Mouse (Mus musculus) embryonic facial prominence, embryonic 12.5 days (tissue): ENCODE measurements around the gene Unc5b. TPM values are rescaled to one million over a fixed set of nuclear protein-coding genes. Genes with fewer than 3 reads are reported as not detected.

ENCODE experiments used
- ATAC-seq: fragments of 200-750 bp; cut with Nextera tagmentation; 2 replicates; pipeline ENCODE4 v1.8.0; 2017; ENCODE audit not compliant: insufficient number of reproducible peaks, insufficient read depth, low FRiP score, low TSS enrichment
- H3K27ac ChIP-seq: fragments of 300-500 bp; sonication (generic); 2 replicates; pipeline ENCODE4 v1.5.1; 2016; ENCODE audit warnings: mild to moderate bottlenecking
- H3K27me3 ChIP-seq: fragments of 300-500 bp; sonication (generic); 2 replicates; pipeline ENCODE4 v1.6.1; 2016; ENCODE audit warnings: mild to moderate bottlenecking, moderate library complexity
- H3K36me3 ChIP-seq: fragments of 300-500 bp; sonication (generic); 2 replicates; pipeline ENCODE4 v1.6.1; 2016; ENCODE audit warnings: mild to moderate bottlenecking
- H3K4me1 ChIP-seq: fragments of 300-500 bp; sonication (generic); 2 replicates; pipeline ENCODE4 v1.6.1; 2016
- H3K4me2 ChIP-seq: fragments of 300-500 bp; sonication (generic); replicated peaks from 2 replicates; pipeline ENCODE4 v1.6.1; 2016; ENCODE audit warnings: mild to moderate bottlenecking, moderate library complexity
- H3K4me3 ChIP-seq: fragments of 300-500 bp; sonication (generic); 2 replicates; pipeline ENCODE4 v1.5.1; 2016; ENCODE audit warnings: mild to moderate bottlenecking
- H3K9ac ChIP-seq: fragments of 300-500 bp; sonication (generic); 2 replicates; pipeline ENCODE4 v1.6.1; 2016; ENCODE audit warnings: mild to moderate bottlenecking, moderate library complexity
- H3K9me3 ChIP-seq: fragments of 300-500 bp; sonication (generic); 2 replicates; pipeline ENCODE4 v1.6.1; 2016; ENCODE audit warnings: mild to moderate bottlenecking, moderate library complexity
- WGBS: fragments of 180-500 bp; shearing (Covaris S2); methylation state at CpG from one replicate; pipeline ENCODE4 v1.1.7; 2016; 5-methylcytosine and 5-hydroxymethylcytosine counted together
- polyA plus RNA-seq: library from polyadenylated mRNA; unstranded; fragments of >200 nt; fragmentation: Nextera tagmentation; extraction: Ambion mirVana; gene quantifications from 2 replicates; pipeline ENCODE4 v1.2.1, GENCODE M21; 2016

Unc5b gene
- polyA plus RNA-seq, 1 experiment from 2014 or later = 6.3 TPM

GRCm38 (mm10) chr10:60819654-60820192, 11.7 kb downstream of the Unc5b start:
- no peak overlapping the region for H3K27ac ChIP-seq
- no peaks in the 10 kb centered on the region for H3K36me3 ChIP-seq
- H3K4me3 ChIP-seq = no peak overlapping the region
- peaks cover 58% of the 10 kb centered on the region for H3K4me1 ChIP-seq
- H3K9ac ChIP-seq = no peak overlapping the region
- H3K4me2 ChIP-seq = no peak overlapping the region
- 0 out of 2 replicates have a peak, but pooled peaks cover 3% of the 10 kb centered on the region for H3K27me3 ChIP-seq
- no peaks in the 10 kb centered on the region for H3K9me3 ChIP-seq
- 91% methylated on average over 12 of the region's 12 CpGs for WGBS
- no peak for ATAC-seq

DNA sequence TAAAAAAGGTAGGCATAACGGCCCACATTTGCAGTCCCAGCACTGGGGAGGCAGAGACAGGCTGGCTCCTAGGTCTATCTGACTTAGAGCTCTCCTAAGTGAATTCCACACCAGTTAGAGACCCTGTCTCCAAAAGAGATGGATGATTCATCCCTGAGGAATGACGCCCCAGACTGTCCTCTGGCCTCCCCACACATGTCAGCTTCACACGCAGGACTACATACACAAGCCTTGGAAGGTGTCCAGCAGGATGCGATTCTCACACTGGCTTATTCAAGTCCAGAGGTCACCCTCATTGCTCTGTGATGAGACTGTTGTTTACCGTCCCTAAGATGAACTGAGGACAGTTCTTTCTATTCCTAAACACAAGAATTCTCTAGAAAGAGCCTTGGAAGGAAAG, 12.2 kb downstream of the Unc5b start:
- H3K27ac ChIP-seq = no peak overlapping the region
- no peak for ATAC-seq
- H3K9ac ChIP-seq = no peak overlapping the region
- no peaks in the 10 kb centered on the region for H3K36me3 ChIP-seq
- H3K4me1 ChIP-seq = peaks cover 62% of the 10 kb centered on the region
- H3K4me2 ChIP-seq = no peak overlapping the region
- no peak overlapping the region for H3K4me3 ChIP-seq
- 0 out of 2 replicates have a peak, but pooled peaks cover 3% of the 10 kb centered on the region for H3K27me3 ChIP-seq
- H3K9me3 ChIP-seq = no peaks in the 10 kb centered on the region
- WGBS = 77% methylated on average over 5 of the region's 5 CpGs

DNA sequence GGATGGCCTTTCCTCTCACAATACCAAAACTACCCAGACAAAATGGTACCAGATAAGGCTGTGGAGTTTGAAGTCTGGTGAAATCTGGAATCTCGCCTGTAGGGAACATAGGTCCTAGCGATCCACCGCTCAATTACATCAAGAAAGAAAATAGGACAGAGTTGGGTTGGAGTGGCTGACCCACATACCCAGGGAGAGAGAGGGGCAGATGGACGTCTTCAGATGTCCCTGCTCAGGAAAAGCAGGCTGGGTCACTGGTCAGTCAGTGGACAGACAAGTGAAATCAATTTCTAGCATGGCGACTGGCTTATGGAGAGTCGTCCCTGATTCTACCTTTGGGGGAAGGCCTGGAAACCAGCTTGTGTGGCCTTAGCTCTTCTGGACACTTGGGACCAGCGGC, 12.7 kb downstream of the Unc5b start:
- 91% methylated on average over 7 of the region's 7 CpGs for WGBS
- Histone ChIP-seq H3K4me1 (peaks cover 62% of the 10 kb centered on the region), H3K27me3 (0 out of 2 replicates have a peak, but pooled peaks cover 3% of the 10 kb centered on the region), H3K9me3 (no peaks in the 10 kb centered on the region), H3K36me3 (no peaks in the 10 kb centered on the region), H3K4me2 (no peak overlapping the region), H3K27ac (no peak overlapping the region), H3K9ac (no peak overlapping the region), H3K4me3 (no peak overlapping the region)
- ATAC-seq = no peak

- no peak for ATAC-seq
- Histone ChIP-seq H3K4me3 (no peak overlapping the region), H3K36me3 (no peaks in the 10 kb centered on the region), H3K9ac (no peak overlapping the region), H3K27me3 (0 out of 2 replicates have a peak, but pooled peaks cover 3% of the 10 kb centered on the region), H3K9me3 (no peaks in the 10 kb centered on the region), H3K27ac (0 out of 2 replicates have a peak overlapping the region, but pooled peaks have one; percentile 87), H3K4me2 (no peak overlapping the region), H3K4me1 (peaks cover 63% of the 10 kb centered on the region)
- WGBS = 90% methylated on average over 6 of the region's 6 CpGs
These were observed 13.5 kb downstream of the Unc5b start for GRCm38 (mm10) chr10:60817868-60818267.

DNA sequence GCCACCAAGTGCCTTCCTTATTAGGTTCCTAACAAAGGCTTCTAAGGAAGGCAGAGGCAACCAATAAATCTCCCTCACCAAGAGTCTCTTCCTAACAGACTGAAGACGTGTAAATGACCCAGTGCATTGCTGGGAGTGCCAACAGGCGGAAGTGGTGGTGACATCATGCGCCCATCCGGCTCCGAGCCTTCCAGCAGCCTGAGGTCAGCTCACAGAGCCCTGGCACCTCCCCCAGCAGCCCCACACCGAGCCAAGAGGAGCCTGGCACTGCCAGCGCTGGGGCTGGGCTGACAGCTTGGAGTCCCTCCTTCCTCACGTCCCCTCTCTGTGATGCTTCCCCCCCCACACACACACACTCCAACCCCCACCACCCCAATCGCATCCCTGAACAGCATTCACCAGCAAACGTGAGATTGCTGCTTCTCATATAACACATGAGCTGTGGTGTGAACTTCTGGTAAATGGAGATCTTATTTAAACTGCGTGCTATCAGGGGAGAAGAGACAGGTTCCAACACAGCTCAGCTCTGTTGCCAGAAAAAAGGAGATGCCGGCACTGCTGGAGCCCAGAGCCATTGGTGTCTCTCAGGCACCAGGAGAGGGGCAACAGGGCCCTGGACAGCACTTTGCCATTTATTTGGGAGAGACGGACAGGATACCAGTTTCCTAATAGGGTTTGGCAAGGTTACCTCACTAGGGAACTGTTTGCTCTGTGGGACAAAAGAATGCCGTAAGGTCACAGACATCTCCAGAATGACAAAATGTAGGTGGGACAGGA, 14.3 kb downstream of the Unc5b start:
- H3K27ac ChIP-seq = 0 out of 2 replicates have a peak overlapping the region, but pooled peaks have one; percentile 87
- H3K9me3 ChIP-seq = no peaks in the 10 kb centered on the region
- H3K27me3 ChIP-seq = no peaks in the 10 kb centered on the region
- no peaks in the 10 kb centered on the region for H3K36me3 ChIP-seq
- no peak for ATAC-seq
- no peak overlapping the region for H3K9ac ChIP-seq
- H3K4me1 ChIP-seq = peaks cover 63% of the 10 kb centered on the region
- H3K4me2 ChIP-seq = 0 out of 2 replicates have a peak overlapping the region, but pooled peaks have one; percentile 5
- WGBS = 31% methylated on average over 14 of the region's 14 CpGs
- no peak overlapping the region for H3K4me3 ChIP-seq

DNA sequence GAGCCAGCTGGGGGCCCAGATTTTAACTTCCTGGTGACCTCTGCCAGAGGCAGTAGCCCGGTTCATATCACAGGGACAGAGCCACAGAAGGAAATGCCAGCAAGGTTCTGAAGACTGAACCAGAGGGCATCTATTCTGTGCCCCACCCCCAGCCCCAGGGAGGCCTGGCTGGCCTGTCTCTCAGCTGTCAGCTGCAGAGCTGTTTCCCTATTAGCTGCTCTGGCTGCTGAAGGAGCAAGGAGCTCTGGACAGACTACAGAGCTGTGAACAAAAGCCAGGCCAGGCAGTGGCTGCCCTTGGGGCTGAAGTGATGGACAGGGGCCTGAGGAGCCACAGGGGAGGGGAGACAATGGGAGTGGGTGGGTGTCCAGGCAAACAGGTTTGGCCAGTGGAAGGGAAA, 15.5 kb downstream of the Unc5b start:
- no peak for ATAC-seq
- H3K27ac ChIP-seq = peak overlapping the region; percentile 87
- H3K9ac ChIP-seq = no peak overlapping the region
- no peak overlapping the region for H3K4me2 ChIP-seq
- no peaks in the 10 kb centered on the region for H3K9me3 ChIP-seq
- WGBS = 4% methylated on average over 1 of the region's 1 CpGs
- no peaks in the 10 kb centered on the region for H3K27me3 ChIP-seq
- peaks cover 67% of the 10 kb centered on the region for H3K4me1 ChIP-seq
- H3K36me3 ChIP-seq = no peaks in the 10 kb centered on the region
- no peak overlapping the region for H3K4me3 ChIP-seq

GRCm38 (mm10) chr10:60815059-60815458, 16.3 kb downstream of the Unc5b start:
- peak overlapping the region; percentile 87 for H3K27ac ChIP-seq
- 0 out of 2 replicates have a peak, but pooled peaks have one; percentile 2 for ATAC-seq

GRCm38 (mm10) chr10:60814444-60815057, 16.8 kb downstream of the Unc5b start:
- no peaks in the 10 kb centered on the region for H3K36me3 ChIP-seq
- H3K27ac ChIP-seq = peak overlapping the region; percentile 87
- no peaks in the 10 kb centered on the region for H3K9me3 ChIP-seq
- peaks cover 73% of the 10 kb centered on the region for H3K4me1 ChIP-seq
- H3K4me2 ChIP-seq = peak overlapping the region; percentile 16
- H3K4me3 ChIP-seq = no peak overlapping the region
- 5% methylated on average over 10 of the region's 10 CpGs for WGBS
- H3K9ac ChIP-seq = no peak overlapping the region; the same call in 1 of the 2 replicates
- 0 out of 2 replicates have a peak, but pooled peaks cover 3% of the 10 kb centered on the region for H3K27me3 ChIP-seq
- ATAC-seq = peak; percentile 31; the same call in 1 of the 2 replicates

More at GRCm38 (mm10) chr10:60815059-60815458, 16.3 kb downstream of the Unc5b start:
- Histone ChIP-seq H3K4me1 (peaks cover 70% of the 10 kb centered on the region), H3K4me3 (no peak overlapping the region), H3K36me3 (no peaks in the 10 kb centered on the region), H3K4me2 (peak overlapping the region; percentile 16), H3K9me3 (no peaks in the 10 kb centered on the region), H3K9ac (peak overlapping the region; percentile 24), H3K27me3 (no peaks in the 10 kb centered on the region)
- 8% methylated on average over 6 of the region's 6 CpGs for WGBS

DNA sequence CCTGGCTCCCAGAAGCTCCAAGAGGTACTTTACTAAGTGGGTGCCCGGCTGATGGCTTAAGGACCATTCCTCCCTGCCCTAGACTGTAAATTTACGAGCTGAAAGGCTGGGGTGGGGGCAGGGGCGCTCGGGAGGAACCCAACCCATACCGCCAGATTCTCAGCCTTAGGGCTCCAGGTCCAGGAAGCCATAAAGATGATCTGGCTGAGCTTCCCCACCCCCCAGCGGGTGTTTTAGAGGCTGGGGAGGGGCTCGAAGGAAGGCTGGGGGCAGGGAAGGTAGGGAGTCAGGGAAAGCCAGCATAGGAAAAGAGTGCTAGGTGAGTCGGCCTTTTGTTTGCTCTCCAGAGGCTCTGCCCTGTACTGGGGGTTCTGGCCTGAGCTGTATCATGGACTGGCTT, 17.8 kb downstream of the Unc5b start:
- 0 out of 2 replicates have a peak, but pooled peaks cover 6% of the 10 kb centered on the region for H3K27me3 ChIP-seq
- peak overlapping the region; percentile 87 for H3K27ac ChIP-seq
- no peaks in the 10 kb centered on the region for H3K9me3 ChIP-seq
- H3K9ac ChIP-seq = no peak overlapping the region
- 4% methylated on average over 8 of the region's 8 CpGs for WGBS
- ATAC-seq = no peak
- H3K4me2 ChIP-seq = no peak overlapping the region
- peaks cover 78% of the 10 kb centered on the region for H3K4me1 ChIP-seq
- H3K4me3 ChIP-seq = no peak overlapping the region
- no peaks in the 10 kb centered on the region for H3K36me3 ChIP-seq

DNA sequence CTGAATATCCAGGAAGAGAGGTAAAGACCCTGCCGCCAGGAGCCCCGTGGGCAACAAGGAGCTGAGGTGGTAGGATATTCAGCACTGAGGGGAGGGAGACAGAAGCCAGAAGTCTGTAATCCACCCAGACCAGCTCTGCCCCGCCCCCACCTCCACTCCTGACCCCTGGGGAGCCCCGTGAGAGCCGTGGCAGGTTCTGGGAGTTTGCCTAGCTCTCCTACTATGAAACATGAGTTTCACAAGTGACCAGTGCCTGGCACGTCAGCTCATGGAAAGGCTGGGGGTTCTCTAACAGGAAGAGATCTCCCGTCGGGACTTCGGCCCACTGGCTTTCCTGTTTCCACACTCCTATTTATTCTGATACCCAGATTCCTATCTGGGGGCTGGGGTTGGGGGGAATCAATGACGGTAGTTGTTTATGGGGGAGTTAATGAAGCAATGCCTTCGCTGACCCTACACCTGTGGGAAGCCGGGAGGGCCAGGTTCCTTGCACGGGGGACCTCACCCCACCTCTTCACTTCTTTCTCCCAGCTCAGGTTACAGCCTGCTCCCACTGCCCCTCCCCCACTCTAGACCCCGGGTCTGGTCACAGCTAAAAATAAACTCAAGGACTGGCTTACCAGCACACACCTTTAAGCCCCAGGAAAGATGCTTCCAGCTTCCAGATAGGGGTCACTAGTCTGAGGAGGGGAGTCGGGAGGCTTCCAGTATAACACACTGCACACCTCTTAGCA, 19.4 kb downstream of the Unc5b start:
- Histone ChIP-seq H3K36me3 (no peaks in the 10 kb centered on the region), H3K27me3 (0 out of 2 replicates have a peak, but pooled peaks cover 6% of the 10 kb centered on the region), H3K4me2 (peak overlapping the region; percentile 35), H3K4me3 (no peak overlapping the region), H3K9me3 (no peaks in the 10 kb centered on the region), H3K9ac (no peak overlapping the region), H3K27ac (peak overlapping the region; percentile 87; the same call in 1 of the 2 replicates), H3K4me1 (peaks cover 88% of the 10 kb centered on the region)
- ATAC-seq = no peak
- WGBS = 2% methylated on average over 15 of the region's 15 CpGs

- Histone ChIP-seq H3K36me3 (no peaks in the 10 kb centered on the region), H3K4me3 (no peak overlapping the region), H3K9ac (no peak overlapping the region), H3K4me1 (peaks cover 76% of the 10 kb centered on the region), H3K4me2 (no peak overlapping the region), H3K27ac (peak overlapping the region; percentile 66), H3K9me3 (no peaks in the 10 kb centered on the region), H3K27me3 (0 out of 2 replicates have a peak, but pooled peaks cover 6% of the 10 kb centered on the region)
- WGBS = 60% methylated on average over 6 of the region's 6 CpGs
- no peak for ATAC-seq
These were observed 22.9 kb downstream of the Unc5b start for GRCm38 (mm10) chr10:60808447-60808846.
